Mouse (Mus musculus): ENCODE data around the gene Eme2. TPM values are rescaled to one million over a fixed set of nuclear protein-coding genes. Genes with fewer than 3 reads are reported as not detected.

Gene Eme2
- total RNA-seq, 2 experiments from 2014 or later: 17.1 to 23.7 TPM

DNA sequence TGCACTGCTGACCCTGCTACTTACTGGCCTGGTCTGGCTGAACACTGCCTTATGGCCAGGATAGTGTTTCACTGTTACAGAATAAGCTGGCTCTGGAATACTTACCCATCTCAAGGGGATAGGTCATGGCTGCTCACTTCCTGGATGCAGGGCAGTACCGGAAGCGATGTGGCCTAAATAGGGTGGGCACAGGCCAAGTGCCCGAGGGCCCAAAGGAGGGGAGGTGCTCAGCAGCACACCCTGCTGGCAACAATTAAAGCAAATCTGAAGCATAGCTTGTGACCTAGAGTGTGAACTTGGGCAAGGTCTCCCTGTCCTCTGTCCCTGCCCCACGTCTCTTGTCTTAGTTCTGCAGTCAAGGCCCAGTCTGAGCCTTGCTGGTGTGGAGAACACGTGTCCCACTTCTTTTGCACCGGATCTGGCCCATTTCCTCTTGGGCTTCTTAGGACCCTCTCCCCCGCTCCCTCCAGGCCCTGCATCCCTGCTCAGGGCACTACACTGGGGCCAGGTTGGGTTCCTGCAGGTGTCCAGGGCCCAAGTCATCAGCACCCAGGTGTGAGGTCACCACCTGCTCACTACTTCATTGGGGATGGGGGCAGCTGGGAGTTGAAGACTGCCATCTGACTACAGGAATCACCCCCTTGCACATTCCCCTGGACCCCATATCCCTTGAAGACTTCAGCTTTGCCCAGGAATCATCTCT lies 13.0 kb downstream of the Eme2 start:
- intact Hi-C loops (cut with DNase I): loop anchor here (2.0 kb wide), 1 partner anchor 137 kb away; no protein-coding TSS in a partner anchor
- DNase-seq: peak; percentile 60 to 76

DNA sequence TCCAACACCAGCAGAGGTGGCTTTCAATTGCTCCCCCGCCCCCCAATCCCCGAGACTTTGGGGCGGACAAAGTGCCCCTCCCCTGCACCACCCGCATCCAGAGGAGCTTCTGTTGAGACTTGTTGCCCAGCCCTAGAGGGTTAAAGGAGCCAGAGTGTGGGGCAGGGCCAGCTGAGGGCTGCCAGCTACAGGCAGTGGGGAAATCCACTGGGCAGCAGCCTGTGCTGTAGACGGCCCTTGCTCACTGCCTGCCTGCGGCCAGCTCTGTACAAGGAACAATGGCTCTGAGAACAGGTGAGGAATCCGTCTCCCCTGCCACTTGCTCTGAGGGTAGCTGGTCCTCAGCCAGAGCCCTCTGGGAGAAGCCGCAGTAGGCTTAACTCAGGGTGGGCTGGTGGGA lies 16.4 kb downstream of the Eme2 start:
- no peak for DNase-seq
- intact Hi-C loops (cut with DNase I): no loop called here

DNA sequence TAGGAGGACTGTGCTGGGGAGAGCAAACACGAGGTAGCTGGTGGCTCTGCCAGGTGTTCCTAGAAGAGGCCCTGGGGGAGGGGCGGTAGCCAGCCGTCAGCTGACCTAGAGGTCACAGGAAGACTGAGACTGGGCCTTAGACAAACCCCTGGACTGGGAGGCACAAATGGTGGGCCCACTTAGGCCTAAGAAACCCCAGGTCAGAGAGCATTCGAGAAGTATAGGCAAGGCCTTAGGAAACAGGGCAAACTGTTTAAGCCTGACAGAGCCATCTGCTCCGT lies 16.8 kb downstream of the Eme2 start:
- intact Hi-C loops (cut with DNase I): no loop called here
- DNase-seq: peak; percentile 80 to 88

DNA sequence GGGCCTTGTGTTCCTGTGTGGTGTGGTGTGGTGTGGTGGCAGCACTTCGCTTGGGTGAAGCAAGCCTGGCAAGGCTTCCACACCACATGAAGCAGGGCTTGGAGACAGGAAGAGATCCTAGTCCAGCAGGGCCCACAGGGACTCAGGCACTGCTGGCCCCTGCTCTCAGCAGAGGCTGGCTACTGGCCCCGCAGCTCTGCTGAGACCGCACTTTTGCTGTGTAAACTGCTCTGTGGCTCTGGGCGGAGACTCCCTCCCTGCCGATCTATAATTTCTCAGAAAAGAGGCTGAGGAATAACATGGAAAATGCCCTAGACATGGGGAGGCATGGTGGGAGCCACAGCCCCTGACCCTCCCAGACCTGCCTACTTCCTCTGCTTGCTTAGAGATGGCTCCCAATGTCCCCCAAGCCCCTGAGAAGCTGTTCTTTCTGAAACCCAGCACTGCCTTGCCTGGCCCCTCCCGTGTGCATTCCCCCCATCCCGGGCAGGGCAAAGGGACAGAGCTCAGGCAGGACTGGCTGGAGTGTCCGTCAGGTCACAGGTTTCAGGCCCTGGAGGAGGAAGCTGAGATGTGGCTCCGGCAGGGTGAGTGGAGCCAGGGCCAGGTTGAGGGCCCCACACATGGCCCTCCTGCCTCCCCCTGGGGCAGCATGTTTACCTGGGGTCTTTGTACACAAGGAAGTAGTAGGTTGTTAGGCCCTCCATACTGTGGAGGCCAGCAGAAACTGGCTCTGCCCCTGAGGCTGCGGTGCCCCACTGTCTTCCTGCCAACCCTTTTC lies 17.4 kb downstream of the Eme2 start:
- intact Hi-C loops (cut with DNase I): no loop called here
- no peak for DNase-seq

DNA sequence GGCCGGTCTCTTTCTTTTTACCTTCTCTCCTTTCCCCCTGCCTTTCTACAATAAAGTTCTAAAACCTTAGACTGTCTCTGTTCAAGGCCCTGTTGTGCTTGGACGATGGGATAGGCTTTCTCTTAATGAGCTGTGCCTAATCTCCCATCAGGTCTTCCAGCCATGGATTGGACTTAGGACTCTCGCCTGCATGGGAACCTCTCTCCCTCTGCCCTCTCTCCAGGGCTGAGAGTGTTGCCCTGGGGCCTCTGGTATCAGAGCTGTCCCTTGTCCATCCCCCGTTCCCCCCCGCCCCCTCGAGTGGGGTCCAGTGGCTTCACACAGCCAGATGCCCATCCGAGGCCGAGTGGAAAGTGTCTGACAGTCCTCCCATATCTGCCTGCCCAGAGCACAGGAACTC lies 19.9 kb downstream of the Eme2 start:
- no peak for DNase-seq
- intact Hi-C loops (cut with DNase I): no loop called here

DNA sequence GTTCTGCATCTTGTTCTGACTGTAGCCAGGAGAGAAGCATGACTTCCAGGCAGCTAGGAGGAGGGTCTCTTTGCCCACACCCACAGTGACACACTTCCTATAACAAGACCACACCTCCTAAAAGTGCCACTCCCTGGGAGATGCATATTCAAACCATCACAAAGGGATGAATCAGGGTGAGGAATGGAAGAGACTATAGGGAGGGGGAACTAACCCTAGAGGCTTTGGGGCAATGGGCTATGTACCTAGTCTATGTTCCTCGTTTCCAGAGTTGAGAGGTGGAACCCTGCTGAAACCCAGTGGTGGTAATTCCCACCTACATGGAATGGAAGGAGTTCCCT lies 20.5 kb downstream of the Eme2 start:
- DNase-seq: no peak
- intact Hi-C loops (cut with DNase I): no loop called here

DNA sequence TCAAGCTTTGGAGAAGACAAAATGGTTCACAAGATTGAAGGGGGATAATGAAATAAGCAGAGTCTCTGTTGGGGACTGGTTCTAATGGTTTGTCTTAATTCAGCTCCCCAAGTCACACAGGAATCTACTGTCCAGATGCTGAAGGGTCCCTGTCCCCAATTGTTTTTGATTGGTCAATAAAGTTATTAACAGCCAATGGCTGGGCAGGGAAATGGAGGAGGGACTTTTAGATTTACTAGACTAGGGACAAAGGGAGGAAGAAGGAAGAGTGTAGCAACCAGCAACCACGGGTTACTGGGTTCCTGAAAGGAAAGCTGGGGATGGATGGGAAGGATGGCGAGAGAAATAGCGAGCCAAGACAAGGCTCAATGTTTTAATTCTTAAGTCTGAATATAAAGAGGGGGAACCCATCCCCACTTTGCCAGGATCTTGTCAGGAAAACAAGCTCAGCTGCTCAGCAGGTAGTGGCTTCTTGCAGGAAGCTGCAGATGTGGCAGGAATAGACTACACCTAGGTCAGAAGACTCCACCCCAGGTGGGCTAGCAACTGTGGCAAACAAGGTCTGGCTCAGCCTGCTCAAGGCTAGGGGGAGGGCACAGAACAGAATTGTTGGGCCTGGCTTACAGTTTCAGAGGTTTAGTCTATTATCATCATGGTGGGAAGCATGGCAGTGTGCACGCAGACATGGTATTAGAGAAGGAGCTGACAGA lies 21.0 kb downstream of the Eme2 start:
- intact Hi-C loops (cut with DNase I): no loop called here
- DNase-seq: no peak

DNA sequence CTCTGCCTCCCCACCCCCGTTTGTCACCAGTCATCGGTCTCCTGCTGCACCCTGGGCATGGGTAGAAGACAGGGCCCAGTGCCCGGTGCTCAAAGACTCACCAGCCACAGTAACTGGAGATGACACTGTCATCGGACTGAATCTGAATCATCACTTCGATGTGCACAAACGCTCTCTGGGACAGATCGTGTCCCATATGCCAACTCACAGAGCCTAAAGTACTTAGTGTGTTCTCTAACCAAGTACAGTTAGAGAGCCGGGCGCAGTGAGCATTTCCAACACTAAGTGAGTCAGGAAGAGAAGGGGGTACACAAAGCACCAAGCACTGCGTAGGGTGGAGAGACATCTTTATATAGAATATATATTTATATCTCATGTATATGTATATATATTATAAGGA lies 27.0 kb downstream of the Eme2 start:
- intact Hi-C loops (cut with DNase I): no loop called here
- no peak for DNase-seq

DNA sequence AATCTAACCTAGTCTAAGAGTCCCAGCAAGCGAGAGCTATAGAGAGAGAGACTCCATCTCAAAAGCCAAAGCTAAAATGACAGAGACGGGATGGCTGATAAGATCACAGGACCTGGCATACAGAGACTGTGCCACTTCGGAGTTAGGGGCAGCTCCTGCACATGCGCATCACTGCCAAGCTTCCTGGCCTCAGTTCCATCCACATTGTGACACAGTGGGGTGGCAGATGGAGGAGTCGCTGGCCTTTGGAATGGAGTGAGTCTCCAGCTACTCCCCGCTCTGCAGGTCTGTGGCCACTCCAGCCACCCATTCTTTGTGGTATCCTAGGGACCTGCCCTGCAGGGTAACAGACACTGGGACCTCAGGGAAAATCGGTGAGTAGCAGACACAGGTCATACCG lies 29.1 kb downstream of the Eme2 start, which contains the start of gene Igfals:
Igfals (plus strand) TSS at position 222 of the 400 bp plus-strand sequence.
- intact Hi-C loops (cut with DNase I): no loop called here
- no peak for DNase-seq

DNA sequence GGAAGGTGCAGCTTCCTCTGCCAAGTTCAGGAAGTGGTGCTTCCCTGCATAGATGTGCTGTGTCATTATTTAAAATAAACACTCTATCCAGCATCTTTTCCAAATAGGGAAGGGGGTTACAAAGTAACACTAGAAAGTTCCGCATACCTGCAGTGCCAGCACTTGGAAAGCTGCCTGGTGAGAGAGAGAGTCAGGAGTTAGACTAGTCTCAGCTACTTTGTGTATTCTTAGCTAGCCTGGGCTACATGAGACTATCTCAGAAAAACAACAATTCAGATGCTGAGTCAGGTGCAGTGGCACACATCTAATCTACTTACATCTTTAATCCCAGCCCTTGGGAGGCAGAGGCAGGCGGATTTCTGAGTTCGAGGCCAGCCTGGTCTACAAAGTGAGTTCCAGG lies 33.1 kb downstream of the Eme2 start:
- intact Hi-C loops (cut with DNase I): no loop called here
- DNase-seq: no peak

DNA sequence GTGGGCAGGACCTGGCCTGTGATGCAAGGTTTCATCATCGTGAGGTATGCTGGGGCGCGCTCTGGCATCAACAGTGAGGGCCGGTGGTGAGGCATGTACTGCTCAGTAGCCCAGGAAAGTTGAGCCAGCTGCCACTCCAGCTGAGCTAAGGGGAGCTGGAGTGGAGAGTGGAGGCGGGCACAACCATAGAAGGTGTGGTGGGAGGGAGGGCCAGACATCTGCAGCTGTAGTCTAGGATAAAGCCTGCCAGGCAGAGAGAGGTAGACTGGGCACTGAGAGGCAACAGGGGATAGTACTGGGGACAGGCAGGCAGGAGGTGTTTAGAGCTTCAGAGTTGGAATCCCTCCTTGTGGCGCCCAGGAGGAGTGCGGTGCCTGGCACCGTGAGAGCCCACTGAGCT lies 34.8 kb downstream of the Eme2 start:
- no peak for DNase-seq
- intact Hi-C loops (cut with DNase I): no loop called here

DNA sequence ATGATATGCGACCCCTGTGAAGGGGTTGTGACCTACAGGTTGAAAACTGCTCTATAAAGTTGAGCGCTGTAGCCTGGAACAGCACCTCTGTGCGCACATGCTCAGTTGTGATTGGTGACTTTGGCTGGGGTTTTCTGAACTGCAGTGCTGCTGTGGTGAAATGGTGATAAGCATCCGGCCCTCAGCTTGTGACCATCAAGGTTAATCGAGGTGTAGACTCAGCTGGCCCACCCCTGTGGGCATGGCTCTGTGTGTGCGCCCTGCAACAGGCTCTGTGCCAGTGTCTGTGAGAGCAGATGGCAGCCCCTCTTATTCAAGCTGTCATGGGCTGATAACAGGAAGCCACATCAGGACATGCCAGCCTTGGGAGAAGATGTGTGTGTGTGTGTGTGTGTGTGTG lies 35.9 kb downstream of the Eme2 start:
- intact Hi-C loops (cut with DNase I): no loop called here
- DNase-seq: peak; percentile 37 to 58

DNA sequence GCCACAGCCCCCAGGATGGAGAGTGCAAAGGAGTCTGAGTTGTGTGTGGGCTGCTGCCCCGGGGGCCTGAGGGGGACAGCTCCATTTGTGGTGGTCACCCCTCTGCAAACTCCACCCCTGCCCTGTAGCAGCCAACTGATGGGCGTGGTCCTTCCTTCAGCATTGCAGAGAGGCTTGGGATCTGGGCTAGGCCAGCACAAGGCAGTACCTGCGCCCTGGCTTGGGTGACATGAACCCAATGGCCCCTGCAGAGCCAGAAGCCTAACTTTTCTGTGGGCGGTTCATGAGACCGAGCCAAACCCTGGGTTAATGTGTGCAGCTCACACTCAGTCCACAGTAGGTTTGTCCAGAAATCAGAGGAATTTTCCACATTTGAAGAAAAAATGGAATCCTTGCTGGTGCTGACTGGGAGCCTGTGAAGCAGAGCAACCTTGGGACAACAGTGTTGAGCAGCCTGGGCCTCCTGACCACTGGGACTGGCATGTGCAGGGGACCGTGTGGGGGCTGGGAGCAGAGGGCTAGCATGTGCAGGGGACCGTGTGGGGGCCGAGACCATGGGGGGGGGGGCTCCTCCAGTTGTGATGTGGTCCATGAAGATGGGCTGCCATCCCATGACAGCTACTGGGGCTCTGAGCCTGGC lies 36.9 kb downstream of the Eme2 start:
- intact Hi-C loops (cut with DNase I): no loop called here
- no peak for DNase-seq

DNA sequence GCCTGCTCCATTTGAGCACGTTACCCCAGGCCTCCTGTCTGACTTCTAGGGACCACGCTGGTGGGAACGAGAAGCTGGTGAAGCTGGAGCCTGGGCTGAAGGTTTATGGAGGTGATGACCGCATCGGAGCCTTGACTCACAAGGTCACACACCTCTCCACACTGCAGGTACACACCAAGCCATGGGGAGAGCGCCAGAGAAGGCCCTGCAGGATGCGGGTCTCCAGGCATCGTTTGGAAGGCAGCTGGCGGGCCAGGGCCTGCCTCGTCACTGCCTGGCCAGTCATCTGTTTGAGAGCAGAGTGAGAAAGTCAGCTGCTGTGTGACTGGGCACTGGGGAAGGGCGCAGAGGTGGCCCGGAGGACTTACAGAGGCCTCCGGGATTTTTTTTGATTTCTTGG lies 38.3 kb downstream of the Eme2 start:
- intact Hi-C loops (cut with DNase I): no loop called here
- no peak for DNase-seq

DNA sequence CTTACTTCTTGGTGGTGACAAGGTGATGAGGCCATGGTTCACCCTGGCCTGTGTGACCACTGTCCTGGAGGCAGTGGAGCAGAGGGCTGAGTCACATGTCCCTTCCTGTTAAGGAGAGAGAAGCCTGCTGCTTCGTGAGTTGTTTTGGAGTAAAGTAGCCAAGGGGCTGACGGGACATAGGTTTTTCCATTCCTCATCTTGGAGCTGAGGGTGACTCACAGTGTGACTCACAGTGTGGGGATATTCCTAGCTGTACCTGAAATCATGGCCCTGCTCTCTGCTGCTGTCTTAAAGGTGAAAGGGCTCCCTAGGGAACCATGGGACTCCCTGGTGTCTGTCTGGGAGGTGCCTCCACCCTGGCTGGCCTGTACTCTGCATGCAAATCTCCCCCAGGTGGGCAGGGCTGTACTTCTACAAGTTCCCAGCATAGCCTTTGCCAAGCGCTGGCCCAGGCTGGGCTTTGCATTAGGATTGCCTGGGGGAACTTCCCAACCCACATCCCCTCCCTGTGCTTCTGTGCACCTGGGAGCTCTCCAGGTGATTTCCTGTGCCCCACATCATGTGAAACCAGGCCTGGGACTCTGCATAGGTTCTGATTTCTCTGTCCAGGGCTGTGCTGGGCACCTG lies 38.9 kb downstream of the Eme2 start:
- no peak for DNase-seq
- intact Hi-C loops (cut with DNase I): no loop called here

DNA sequence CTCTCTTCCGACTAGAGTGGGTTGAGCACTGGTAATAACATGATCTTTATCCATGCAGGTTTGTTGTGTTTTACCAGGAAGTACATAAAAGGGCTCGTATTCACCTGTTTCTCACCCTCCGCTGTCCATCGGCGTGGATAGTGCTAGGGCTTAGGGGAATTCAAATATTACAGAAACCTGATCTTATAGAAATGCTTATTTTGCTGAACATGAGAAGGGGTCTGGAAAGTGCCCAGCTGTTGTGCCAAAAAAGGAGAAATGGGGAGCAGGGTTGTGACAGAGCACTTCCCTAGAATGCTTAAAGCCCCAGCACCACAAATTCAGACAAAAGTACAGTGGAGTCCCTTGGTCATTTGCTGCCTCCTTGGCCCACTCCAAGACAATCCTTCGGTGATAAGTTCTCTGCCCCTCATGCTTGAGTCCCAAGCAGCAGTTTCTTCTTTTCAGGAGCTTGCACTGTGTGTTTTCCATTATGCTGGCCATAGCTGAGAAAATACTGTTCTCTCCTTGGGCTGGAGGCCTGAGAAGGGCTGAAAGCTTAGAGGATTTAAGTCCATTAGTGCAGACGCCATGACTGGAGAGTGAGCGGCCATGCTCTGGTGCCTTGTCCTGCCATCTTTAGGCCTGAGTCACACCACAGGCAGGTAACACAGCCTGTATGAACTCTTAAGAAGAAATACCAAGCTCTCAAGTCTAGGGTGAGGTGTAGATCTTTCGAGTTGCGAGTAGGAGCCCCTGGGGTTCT lies 43.3 kb downstream of the Eme2 start:
- intact Hi-C loops (cut with DNase I): no loop called here
- peak in 1 of 2 experiments; percentile 17 for DNase-seq

DNA sequence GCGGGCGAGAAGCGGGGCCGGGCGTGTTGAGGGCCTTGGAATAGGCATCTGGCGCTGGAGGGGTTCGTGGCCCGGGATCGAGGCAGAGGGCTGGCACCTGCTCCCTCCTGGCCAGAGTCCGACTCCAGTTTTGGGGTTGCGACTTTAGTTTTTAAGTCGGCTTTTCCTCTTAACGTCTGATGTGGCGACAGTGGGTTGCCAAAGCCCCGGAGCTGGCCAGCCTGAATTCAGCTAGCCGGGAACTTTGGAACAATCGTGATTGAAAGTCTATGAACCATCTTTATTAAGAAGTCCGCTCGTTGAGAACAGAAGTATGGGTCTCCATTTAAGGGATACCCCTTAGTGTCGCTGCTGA lies 44.1 kb downstream of the Eme2 start:
- DNase-seq: no peak
- intact Hi-C loops (cut with DNase I): loop anchor here (1.0 kb wide), 1 partner anchor 35 kb away; no protein-coding TSS in a partner anchor

DNA sequence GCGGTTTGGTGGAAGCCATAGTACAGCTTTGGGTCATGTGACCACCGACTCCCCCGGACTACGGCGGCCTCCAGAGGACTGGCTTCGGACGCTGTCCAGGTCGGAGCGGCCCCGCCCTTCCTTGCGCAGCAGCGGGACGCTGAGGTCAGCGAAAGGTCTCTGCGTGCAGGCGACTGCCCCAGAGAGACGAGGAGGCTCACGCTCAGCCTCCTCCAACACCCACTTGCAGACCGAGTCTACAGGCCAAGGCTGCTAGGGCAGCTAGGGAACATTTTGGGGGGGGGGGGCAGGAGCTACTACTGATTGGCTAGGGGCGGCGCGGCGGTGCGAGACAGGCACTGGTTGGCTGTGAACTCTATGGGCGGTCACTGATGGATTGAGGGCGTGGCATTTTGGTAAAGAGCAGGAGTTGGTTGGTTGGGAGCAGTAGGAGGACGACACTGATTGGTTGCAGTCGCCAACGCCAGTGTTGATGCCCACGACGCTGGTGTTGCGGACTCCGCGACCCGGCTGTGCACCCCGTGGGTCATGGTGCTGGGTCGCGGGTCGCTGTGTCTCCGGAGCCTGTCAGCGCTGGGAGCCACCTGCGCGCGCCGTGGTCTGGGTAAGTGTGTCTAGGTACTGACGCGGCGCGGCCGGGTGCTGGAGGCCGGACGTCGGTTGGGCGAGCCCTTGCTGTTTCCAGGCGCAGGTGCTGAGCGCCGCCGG lies 44.7 kb downstream of the Eme2 start, which contains the start of gene Fahd1:
Fahd1 (minus strand) TSS at position 300 of the 708 bp plus-strand sequence.
- peak; percentile 96 to 97 for DNase-seq

DNA sequence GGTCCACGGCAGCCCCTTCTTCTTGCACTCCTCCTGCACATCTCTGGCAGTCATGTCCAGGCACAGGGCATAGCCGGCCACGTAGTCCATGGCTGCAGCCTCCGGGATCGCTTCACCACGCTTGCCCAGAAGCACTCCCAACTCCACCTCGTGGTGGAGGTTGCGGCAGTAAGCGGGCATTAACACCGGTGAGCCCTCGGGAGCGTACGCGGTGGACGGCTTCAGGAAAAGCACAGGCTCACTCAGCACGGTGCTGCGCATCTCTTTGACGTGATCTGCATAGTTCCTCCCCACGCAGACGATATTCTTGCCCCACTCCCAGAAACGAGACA lies 45.2 kb downstream of the Eme2 start:
- DNase-seq: no peak
- intact Hi-C loops (cut with DNase I): loop anchor here (1.0 kb wide), 1 partner anchor 36 kb away; no protein-coding TSS in a partner anchor

More for the DNA sequence above, 44.7 kb downstream of the Eme2 start, which contains the start of gene Fahd1:
- intact Hi-C loops (cut with DNase I): loop anchor here (1.0 kb wide), 1 partner anchor 35 kb away; no protein-coding TSS in a partner anchor
